Mouse (Mus musculus) heart, adult 18-20 months (tissue): ENCODE measurements at regions not wholly inside any gene's neighbourhood (a gene's known extent, or its start where the extent isn't known, plus 50 kb on each side); places are given as distances from the start of the nearest gene placed in this dataset.

Experiments used
- DNase-seq, 2 experiments: peaks; one replicate each; pipeline ENCODE4 v3.0.0; 2021 to 2022; ENCODE audit warnings: mixed read lengths in 1 of 2

DNA sequence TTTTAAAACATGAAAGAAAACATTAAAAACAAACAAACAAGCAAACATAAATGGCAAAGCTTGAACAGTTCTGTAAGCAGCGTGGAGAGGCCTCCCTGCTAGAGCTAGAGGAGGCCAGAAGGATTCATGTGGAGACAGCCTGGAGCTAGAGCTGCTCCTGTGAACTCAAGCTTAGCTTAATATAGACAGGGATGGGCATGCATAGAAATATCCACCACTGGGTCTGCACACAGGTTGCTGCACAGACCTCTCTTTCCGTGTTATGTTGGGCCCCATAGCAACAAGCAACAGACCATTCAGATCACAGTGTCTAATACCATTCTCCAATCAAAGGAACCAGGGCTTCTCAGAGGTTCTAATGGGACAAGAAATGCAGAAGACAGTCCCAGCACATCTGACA lies 122.9 kb upstream of the Magi3 start:
- no peak for DNase-seq

DNA sequence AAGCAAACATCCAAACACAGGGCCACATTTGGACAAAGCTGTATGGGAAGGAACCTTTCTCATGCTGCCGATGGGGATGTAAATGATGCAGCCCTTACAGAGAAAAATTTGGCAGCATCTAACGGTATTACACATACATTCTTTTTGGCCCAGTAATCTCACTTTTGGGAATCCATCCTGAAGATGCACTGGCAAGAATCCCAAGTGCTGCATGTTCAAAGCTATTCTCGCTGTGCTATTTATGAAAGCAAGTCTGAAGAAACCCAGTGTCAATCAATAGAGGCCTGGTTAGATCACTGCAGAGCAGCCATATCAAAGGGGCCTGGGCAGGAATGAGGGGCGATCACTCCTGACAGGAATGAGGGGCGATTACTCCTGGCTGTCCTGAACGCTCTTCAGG lies 122.0 kb upstream of the Magi3 start:
- DNase-seq, result no peak

GRCm38 (mm10) chr3:104340331-104340730 lies 120.2 kb upstream of the Magi3 start:
- no peak for DNase-seq

DNA sequence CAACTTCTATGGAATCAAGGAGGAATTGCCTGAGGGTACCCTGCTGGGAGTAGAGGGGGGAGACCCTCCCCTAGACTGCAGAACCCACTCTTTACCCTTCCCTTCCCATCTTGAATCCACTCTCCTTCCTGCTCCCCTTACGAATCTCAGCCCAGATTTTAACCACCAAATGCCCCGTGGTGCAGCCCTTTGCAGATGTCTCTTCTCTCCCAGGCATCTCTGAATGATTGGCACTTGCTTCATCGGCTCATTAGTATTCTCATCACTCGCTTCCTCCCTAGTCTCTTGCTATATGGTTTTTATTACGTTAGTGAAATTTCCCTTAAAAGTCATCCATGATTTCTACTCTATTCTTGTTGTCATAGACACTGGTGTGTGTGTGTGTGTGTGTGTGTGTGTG lies 116.7 kb upstream of the Magi3 start:
- no peak for DNase-seq

DNA sequence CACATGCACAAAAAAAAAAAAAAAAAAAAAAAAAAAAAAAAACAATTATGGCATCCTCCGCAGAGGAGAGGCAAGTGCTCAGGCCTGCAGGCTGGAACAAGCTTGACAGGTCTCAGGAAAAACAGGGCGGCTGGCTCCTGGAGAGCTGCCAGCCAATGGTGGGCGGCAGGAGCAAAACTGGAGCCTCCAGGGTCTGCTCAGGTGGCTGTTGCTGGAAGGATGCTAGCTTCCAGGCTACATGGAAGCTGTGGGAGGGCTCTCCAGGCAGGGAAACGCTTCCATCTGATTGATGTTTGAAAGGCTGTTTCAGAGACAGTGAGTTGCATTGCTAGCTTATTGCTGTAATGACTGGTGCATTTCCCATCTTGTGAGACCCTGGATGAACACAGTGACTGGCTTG lies 116.1 kb upstream of the Magi3 start:
- no peak for DNase-seq

- no peak for DNase-seq
Measured at GRCm38 (mm10) chr3:104334760-104335159, 114.6 kb upstream of the Magi3 start.

GRCm38 (mm10) chr3:104333345-104333744 lies 113.2 kb upstream of the Magi3 start:
- no peak for DNase-seq

- no peak for DNase-seq
Measured at GRCm38 (mm10) chr3:104330646-104331045, 110.5 kb upstream of the Magi3 start.

- no peak for DNase-seq
Measured at GRCm38 (mm10) chr3:104327829-104328228, 107.7 kb upstream of the Magi3 start.

DNA sequence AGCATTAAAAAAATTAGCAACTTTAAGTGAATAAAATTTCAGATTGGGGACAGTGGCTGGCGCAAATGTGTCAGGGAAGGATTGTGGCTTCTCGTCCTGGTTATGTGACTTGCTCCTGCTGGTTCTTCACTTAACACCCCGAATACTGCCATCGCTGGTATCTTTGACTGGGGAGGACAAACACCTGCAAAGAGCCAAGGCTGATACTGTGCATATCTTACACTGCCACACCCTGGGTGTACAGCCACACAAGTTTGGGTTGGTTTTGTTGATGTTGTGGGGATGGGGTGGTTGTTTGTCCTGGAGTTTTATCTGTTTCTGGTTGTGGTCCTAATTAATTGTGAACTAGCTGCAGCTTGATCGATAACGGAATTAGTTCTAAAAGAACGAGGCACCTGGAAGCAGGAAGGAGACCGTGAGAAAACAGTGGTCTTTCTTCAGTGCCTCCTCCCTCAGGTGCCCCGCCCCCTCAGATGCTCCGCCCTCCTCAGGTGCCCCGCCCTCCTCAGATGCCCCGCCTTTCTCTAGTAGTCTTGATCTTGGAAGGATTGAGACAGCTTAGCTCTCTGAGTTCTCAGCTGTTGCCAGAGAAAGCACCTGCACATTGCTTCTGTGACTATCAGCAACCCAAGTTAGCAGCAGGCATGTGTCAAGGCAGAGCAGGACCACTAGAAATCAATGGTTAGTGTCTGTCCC lies 107.0 kb upstream of the Magi3 start:
- DNase-seq, result no peak

DNA sequence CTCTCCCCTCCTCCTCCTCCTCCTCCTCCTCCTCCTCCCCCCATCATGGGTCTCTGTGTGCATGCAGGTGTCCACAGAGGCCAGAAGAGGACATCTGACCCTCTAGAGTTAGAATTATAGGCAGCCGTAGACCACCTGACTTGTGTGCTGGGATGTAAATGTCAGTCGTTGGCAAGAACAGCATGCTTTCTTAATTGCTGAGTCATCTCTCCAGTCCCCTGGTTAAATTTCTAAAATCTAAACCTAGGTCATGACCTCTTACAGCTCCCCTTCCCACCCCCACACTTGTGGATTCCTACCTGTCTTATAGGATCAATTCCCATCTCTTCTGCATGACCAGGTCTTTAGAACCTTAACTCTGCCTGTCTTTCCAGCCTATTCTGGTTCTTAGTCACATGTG lies 102.4 kb upstream of the Magi3 start:
- no peak for DNase-seq

DNA sequence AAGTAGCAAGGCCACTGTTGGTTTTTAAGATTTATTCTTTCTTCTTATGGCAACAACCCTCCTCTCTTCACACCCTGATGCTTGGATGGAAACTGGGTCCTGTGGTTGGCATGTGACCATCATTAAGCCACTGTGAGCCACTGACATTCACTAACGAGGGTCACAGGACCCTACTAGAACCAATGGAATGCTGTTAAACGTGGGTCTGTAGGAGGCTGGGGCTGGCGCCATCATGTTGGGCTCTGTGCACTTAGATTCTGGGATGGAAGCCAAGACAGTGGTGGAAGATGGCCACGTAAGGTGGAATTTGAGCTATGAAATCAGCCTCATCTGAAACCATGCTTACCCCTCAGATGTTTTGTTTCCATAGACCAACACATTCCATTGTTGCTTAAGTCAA lies 100.2 kb upstream of the Magi3 start:
- DNase-seq, result peak; percentile 49 to 58

GRCm38 (mm10) chr3:104319377-104319776 lies 99.2 kb upstream of the Magi3 start:
- peak; percentile 51 to 52 for DNase-seq

- DNase-seq, result peak; percentile 78 to 90
Measured at GRCm38 (mm10) chr3:104318911-104319310, 98.7 kb upstream of the Magi3 start.

DNA sequence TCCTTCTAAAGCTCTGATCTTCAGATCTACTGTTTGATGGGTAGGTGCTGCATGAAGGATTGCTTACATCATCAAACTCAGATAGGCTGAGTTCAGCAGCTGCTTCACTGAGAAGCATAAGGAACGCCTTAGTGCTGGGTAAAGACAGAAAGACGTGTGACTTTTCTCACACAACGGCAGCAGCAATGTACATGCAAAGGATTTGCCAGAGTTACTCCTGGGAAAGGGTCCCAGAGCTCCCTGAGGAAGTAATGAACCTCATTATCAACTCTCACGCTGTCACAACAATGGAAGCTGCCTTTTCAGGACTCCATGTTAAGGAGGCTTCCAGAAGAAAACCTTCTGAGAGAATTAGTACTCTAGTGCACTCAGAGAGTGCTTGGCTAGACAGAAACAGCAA lies 97.4 kb upstream of the Magi3 start:
- no peak for DNase-seq

GRCm38 (mm10) chr3:104313063-104313462 lies 92.9 kb upstream of the Magi3 start:
- DNase-seq, result no peak

DNA sequence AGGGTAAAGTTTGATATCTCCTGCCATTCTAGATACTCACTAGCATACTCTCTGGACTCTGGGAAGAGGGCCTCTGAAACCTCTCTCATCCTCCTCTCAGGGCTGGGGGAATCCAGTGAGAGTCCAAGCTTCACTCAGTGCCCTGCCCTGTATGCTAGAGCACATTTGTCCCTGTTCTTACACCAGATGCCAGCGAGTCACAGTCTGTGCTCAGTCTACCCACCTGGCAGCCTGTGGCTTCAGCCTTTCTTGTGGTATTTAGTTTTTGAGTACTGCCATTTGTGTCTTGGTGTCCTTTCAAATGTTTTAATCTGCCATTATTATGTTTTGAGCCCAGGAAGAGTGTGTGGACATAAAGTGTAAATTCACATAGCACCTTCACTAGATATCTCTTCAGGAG lies 86.8 kb upstream of the Magi3 start:
- DNase-seq, result no peak

GRCm38 (mm10) chr3:104305904-104306563 lies 85.9 kb upstream of the Magi3 start:
- peak in 1 of 2 experiments; percentile 7 for DNase-seq

DNA sequence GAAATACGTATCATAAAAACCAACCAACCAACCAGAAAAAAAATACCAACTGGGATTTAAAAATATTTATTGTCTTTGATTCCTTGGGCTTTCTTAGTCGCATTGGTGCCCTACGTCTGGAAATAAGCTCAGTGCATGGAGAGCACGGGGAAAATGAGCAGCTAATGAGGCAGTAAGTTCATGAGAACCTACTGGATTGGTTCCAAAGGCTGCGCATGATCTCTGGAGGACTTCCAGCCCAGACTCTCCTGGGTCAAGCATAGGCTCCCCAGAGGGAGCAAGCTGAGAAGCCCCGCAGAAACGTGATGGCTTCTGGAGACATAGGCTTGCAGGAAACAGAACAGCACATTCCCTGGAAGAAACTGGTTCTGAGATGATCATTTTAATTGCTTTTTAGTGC lies 83.4 kb upstream of the Magi3 start:
- DNase-seq, result peak; percentile 65 to 76

GRCm38 (mm10) chr3:104300201-104300600 lies 80.0 kb upstream of the Magi3 start:
- no peak for DNase-seq

GRCm38 (mm10) chr3:104298878-104299277 lies 78.7 kb upstream of the Magi3 start:
- DNase-seq, result no peak

- no peak for DNase-seq
Measured at GRCm38 (mm10) chr3:104298409-104298808, 78.2 kb upstream of the Magi3 start.

- DNase-seq, result no peak
Measured at GRCm38 (mm10) chr3:104297112-104297511, 76.9 kb upstream of the Magi3 start.

GRCm38 (mm10) chr3:104295856-104296255 lies 75.7 kb upstream of the Magi3 start:
- DNase-seq, result peak; percentile 50 to 51
